Mouse (Mus musculus) heart, postnatal 4 days (tissue): ENCODE measurements at regions not wholly inside any gene's neighbourhood (a gene's known extent, or its start where the extent isn't known, plus 50 kb on each side); places are given as distances from the start of the nearest gene placed in this dataset.

Experiments used
- DNase-seq: peaks from one replicate; pipeline ENCODE4 v3.0.0; 2021

DNA sequence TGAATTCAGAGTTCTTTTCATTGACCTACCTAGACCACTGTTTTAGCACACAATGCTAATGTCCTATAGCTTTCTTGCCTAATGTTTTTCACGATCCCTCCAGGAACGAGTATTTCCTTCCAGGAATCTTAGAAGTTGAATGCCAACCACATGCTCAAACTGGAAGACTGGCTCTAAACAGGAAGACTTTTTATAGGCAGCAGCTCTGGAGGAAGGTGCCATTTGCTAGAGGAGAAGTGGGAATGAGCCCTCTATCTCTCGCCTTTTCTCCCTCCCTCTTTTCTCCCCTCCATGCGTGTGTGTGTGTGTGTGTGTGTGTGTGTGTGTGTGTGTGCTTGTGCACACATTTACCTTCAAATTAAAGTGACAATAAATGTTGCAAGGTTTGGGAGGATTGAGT lies 410.7 kb upstream of the Kdm8 start:
- no peak for DNase-seq

GRCm38 (mm10) chr7:125034196-125034595 lies 410.3 kb upstream of the Kdm8 start:
- no peak for DNase-seq

- DNase-seq, result no peak
These were observed 408.1 kb upstream of the Kdm8 start for GRCm38 (mm10) chr7:125036098-125036991.

GRCm38 (mm10) chr7:125038840-125039239 lies 405.6 kb upstream of the Kdm8 start:
- DNase-seq, result no peak

GRCm38 (mm10) chr7:125055951-125056625 lies 388.4 kb upstream of the Kdm8 start:
- DNase-seq, result no peak

GRCm38 (mm10) chr7:125102464-125102863 lies 342.0 kb upstream of the Kdm8 start:
- no peak for DNase-seq

- DNase-seq, result no peak
These were observed 340.5 kb upstream of the Kdm8 start for GRCm38 (mm10) chr7:125104011-125104410.

DNA sequence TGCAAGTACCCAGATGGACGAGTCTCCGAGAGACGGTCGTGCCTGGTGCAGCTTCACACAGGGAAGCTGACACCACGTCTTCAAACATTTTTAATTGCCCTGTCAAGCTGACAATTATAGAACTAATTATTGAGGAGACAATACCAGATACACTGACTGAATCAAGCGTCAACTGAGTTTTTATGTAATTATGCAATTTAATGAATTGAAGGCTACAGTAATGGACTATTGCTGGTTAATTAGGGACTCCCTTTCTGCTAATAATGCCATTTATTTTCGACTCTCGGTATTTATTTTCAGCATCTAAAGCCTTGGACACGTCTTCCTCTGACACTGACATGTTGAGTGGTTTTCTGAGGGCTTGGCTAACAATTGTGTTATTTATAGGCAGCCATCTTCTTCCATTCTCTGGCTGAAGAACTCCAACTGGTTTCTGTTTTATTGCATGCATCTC lies 331.6 kb upstream of the Kdm8 start:
- no peak for DNase-seq

DNA sequence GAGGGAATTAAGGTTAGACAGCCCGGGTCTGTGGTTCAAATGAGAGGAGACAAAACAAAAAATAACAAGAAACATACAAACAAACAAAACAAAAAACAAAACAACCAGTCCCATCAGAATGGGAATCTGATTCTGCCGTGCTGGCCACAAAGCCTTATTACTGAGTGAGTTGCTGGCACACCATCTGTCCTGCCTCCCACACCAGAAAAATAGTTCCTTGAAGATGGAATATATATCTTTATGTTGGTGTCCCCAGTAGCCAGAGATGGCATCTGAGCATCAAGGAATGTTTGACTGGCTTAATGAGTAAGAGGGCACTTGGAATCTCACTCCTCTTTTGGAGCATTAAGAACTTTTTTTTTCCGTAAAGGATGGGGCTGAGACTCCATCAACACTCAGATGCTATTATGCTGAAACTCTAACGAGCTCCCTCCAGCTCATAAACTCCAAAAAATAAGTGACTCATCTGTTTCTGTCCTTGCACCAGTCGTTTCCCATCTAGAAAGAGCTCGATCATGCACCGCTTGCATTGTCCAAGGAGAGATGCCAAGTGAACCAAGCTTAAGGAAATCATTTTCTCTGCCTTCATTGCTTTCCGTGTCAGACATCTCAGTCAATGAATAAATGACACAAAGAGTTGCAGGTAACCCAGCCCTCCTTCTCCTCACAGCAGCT lies 329.0 kb upstream of the Kdm8 start:
- no peak for DNase-seq

GRCm38 (mm10) chr7:125117173-125117572 lies 327.3 kb upstream of the Kdm8 start:
- DNase-seq, result no peak

DNA sequence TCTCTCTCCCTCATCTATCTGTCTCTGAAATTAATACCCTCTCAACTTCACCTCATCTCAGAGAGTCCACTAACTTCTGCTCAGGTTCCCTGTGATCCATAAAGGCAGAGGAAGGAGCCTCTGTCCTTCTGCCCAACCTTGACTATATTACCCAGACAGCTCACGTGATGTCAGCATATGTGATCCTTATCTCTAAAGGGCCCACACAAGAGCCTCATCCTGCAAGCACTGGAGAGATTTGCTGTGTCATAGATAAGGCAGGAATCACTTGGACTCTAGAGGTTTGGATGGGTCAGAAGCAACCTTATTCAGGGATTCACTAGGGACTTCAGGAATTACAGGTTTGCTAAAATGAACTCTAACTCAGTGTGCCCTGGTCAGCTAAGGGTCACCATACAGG lies 315.3 kb upstream of the Kdm8 start:
- no peak for DNase-seq

DNA sequence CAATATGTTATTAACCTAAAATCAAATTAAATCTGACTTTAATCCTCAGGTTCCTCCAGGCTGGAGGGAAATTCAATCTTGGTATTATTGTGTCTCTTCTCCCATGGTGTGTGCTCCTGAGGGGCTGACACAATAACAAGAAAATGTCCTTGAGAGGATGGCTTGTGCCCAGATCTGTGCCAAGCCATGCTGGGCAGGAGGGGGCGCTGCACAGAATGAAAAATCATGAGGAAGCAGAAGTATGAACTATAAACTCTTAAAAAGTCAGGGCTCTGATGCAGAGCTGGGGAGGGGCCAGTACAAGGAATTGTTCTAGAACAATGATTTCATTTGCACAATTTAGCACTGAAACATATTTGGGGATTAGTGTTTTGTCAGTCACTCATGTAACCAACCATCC lies 312.5 kb upstream of the Kdm8 start:
- DNase-seq, result no peak

DNA sequence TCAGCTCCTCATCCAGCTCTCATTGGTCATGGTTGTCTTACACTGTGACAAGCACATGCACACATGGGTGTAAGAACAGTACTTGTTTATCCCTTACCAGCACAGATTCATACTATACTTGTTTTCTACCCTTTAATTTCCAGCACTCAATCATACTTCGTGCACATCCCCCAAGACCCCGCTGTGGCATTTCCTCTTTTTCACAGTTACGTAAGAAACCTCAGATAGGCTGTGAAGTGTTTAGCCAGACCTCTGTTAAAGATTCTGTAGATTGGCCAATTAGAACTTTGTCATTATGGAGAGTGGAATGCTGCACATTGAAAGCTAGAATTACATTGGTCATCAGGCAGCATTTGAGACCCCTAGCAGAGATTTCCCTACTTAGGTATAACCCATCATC lies 305.9 kb upstream of the Kdm8 start:
- DNase-seq, result no peak

DNA sequence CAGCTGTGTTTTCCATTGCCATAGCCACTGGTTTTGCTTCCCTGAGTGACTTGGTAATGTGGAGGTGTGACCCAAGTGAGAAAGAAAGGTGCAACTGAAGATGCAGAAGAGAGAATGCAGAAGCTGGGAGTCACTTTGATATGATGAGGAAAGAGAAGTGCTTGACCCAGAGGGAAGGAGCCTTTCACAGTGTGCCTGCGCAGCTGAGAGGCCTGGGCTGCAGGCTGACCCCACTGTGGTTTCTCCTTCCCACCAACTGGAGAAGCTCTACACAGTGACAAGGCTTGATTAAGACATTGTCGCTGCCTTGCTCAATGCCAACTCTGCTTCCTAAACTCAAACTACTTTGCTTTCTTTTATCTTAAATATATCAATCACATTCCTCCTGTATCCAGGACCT lies 305.3 kb upstream of the Kdm8 start:
- DNase-seq, result no peak

DNA sequence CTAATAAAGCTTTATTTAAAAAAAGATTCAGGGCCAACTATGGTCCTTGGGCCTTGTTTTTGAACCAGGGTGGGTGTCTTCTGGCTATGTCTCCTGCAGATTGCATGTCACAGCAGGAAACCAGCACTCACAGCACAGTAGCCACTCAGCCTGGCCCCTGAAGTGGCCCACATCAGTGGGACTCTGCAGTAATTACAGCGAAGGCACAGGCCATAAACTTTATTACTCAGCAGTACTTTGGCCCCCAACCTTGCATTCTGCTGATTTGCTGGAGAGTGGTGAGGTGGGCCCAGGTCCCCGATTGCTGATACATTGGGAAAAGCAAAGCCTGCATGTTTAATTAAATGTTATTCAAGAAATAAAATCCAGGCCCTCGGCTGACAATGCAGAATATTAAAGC lies 303.6 kb upstream of the Kdm8 start:
- DNase-seq, result no peak

DNA sequence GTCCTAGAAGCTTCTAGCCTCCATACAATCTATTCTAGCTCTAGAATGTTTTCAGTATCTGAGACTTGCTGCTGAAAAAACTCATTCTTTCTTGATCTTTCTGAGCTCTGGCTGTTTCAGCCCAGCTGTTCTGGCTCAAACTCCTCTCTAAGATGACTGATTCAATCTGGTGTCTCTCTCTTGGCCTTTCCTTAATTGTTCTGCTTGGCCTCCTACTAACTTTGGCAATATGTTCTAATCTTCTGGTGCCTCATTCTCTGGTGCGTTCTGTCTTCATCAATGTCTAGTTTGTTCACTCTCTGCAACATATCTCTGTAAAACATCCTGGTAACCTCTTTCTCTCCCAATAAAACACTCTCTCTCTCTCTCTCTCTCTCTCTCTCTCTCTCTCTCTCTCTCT lies 302.6 kb upstream of the Kdm8 start:
- no peak for DNase-seq

DNA sequence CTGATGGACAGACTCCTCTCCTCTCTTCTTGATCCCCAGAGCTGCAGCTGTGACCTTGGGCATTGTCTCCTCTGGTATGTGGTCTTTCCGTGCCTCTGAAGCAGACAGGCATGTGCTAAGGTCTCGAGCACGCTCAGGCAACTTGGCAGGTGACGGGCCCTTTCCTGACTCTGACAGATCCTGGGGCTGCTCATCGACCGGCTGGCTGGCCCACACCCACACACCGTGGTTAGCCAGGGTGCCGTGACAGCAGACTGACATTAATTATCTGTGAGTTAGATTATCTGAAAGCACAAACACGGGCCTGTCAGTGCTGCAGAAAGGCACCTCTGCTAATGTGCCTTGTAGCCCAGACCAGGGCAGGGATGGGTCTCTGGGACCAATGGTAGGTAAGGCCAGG lies 298.5 kb upstream of the Kdm8 start:
- peak; percentile 8 for DNase-seq

DNA sequence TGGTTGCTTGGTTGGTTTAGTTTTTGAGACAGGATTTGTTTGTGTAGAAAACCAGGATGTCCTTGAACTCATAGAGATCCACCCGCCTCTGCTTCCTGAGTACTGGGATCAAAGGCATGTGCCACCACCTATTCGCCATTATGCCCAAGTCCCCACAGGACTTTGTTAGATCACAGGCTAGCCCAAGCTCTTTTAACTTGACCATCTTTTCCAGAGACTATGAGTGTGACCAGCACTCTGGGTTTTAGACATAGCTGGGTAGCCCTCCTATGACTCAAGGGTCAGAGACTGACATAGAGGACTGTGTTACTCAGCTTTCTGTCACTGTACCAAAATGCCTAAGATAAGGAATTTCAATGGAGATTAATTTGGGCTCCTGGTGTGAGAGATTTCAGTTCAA lies 295.3 kb upstream of the Kdm8 start:
- no peak for DNase-seq

DNA sequence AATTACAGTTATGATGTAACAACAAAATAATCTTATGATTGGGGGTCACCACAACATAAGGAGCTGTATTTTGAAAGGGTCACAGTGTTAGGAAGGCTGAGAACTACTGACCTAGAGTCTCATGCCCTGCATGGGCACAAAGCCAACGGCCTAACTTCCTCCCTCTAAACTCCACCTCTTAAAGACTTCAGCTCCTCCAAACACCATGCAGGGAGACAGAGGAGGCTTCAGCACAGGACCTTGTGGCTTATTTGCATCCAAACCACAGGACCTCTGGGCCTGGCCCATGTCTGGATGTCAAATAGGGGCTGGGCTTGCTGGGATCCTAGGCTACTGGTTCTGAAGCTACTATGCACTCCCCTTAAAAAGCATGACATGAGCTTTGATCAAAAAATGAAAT lies 294.7 kb upstream of the Kdm8 start:
- no peak for DNase-seq

- DNase-seq, result no peak
These were observed 292.2 kb upstream of the Kdm8 start for GRCm38 (mm10) chr7:125152281-125152680.

GRCm38 (mm10) chr7:125155291-125155690 lies 289.2 kb upstream of the Kdm8 start:
- no peak for DNase-seq

DNA sequence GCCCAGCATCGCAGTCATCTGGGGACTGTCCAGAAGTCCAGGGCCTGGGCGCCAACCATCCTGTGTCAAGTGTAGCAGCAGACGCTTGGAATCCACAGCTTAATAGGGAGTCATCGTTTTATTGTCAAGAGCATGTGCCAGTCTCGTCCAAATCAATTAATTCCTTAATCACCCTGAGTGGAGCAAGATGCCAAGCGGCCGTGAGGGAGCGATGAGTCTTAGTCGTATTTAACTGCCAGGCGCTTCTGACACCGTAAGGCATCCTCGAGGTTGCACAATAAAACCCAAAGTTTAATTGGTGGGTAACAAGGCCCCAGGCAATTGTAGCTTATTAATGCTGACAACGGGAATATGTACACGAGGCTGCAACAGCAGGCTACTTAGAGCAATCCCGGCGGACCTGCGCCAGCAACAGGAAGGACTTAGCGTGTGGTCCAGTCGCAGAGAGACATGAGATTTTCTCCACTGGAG lies 277.6 kb upstream of the Kdm8 start:
- no peak for DNase-seq

DNA sequence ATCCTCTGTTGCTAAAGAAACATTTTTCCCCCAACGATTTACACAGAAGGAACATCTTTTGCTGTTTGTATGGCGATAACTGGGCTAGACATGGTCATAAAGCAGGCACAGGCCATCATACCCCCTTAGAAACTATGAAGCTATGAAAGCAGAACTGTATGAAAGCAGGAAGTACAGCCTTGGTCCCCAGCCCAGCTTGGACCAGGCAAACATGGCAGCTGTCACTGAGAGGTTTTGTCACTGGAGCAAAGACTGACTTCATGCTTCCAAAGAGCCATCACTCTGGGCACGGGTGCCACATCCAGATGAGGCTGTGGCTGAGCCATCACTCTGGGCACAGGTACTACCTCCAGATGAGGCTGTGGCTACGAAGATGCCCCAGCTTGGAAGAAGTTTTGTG lies 276.8 kb upstream of the Kdm8 start:
- DNase-seq, result no peak
